Mouse (Mus musculus): ENCODE data around the gene Crtc2.

Crtc2 gene

GRCm38 (mm10) chr3:90253653-90254418 is at the start of gene Crtc2:
Crtc2 (plus strand) TSS chr3:90254163.
- peak; percentile 94 for DNase-seq (ENCODE audit: low read depth, low spot score)

GRCm38 (mm10) chr3:90204582-90204981 is 49.4 kb upstream of the Crtc2 start:
- no peak for DNase-seq (ENCODE audit: low read depth, low spot score)

GRCm38 (mm10) chr3:90208662-90209061 is 45.3 kb upstream of the Crtc2 start:
- DNase-seq (ENCODE audit: low read depth, low spot score), result no peak

- DNase-seq (ENCODE audit: low read depth, low spot score), result no peak
Measured at GRCm38 (mm10) chr3:90209908-90210566, 43.9 kb upstream of the Crtc2 start.

GRCm38 (mm10) chr3:90211475-90212398 is 42.2 kb upstream of the Crtc2 start:
- DNase-seq (ENCODE audit: low read depth, low spot score), result peak; percentile 41

GRCm38 (mm10) chr3:90212723-90213122 is 41.2 kb upstream of the Crtc2 start:
- peak; percentile 18 for DNase-seq (ENCODE audit: low read depth, low spot score)

- DNase-seq (ENCODE audit: low read depth, low spot score), result peak; percentile 96
Measured at GRCm38 (mm10) chr3:90213377-90213866, 40.5 kb upstream of the Crtc2 start, which contains the start of the genes Rps27 and Rab13. Rps27 (minus strand) TSS chr3:90213651. Rab13 (plus strand) TSS chr3:90213695.

- peak; percentile 20 for DNase-seq (ENCODE audit: low read depth, low spot score)
Measured at GRCm38 (mm10) chr3:90213956-90214684, 39.8 kb upstream of the Crtc2 start.

GRCm38 (mm10) chr3:90215825-90216380 is 38.1 kb upstream of the Crtc2 start:
- DNase-seq (ENCODE audit: low read depth, low spot score), result peak; percentile 56

- DNase-seq (ENCODE audit: low read depth, low spot score), result peak; percentile 84
Measured at GRCm38 (mm10) chr3:90220088-90220487, 33.9 kb upstream of the Crtc2 start.

GRCm38 (mm10) chr3:90220531-90220951 is 33.4 kb upstream of the Crtc2 start:
- DNase-seq (ENCODE audit: low read depth, low spot score), result no peak

- DNase-seq (ENCODE audit: low read depth, low spot score), result no peak
Measured at GRCm38 (mm10) chr3:90221123-90221522, 32.8 kb upstream of the Crtc2 start.

GRCm38 (mm10) chr3:90222455-90222854 is 31.5 kb upstream of the Crtc2 start:
- no peak for DNase-seq (ENCODE audit: low read depth, low spot score)

GRCm38 (mm10) chr3:90222941-90223340 is 31.0 kb upstream of the Crtc2 start:
- no peak for DNase-seq (ENCODE audit: low read depth, low spot score)

GRCm38 (mm10) chr3:90224331-90224730 is 29.6 kb upstream of the Crtc2 start:
- DNase-seq (ENCODE audit: low read depth, low spot score), result peak; percentile 31

GRCm38 (mm10) chr3:90231075-90231474 is 22.9 kb upstream of the Crtc2 start:
- no peak for DNase-seq (ENCODE audit: low read depth, low spot score)

GRCm38 (mm10) chr3:90231507-90232333 is 22.2 kb upstream of the Crtc2 start, which contains the start of gene Jtb:
Jtb (plus strand) TSS chr3:90231597.
- DNase-seq (ENCODE audit: low read depth, low spot score), result peak; percentile 95

GRCm38 (mm10) chr3:90241251-90241650 is 12.7 kb upstream of the Crtc2 start:
- DNase-seq (ENCODE audit: low read depth, low spot score), result no peak

GRCm38 (mm10) chr3:90241669-90242358 is 12.1 kb upstream of the Crtc2 start:
- no peak for DNase-seq (ENCODE audit: low read depth, low spot score)
